Mouse (Mus musculus): ENCODE measurements around the gene Hlf. TPM values are rescaled to one million over a fixed set of nuclear protein-coding genes. Genes with fewer than 3 reads are reported as not detected.
A peak's percentile ranks its signal among the peaks of the same experiment; 100 is the strongest.

The Hlf gene
- polyA plus RNA-seq, 1 experiment from 2014 or later, result 1.6 TPM

GRCm38 (mm10) chr11:90398850-90399249 lies 8.2 kb upstream of the Hlf start:
- H3K27me3 ChIP-seq (ENCODE audit: control insufficient read depth, insufficient read depth, low read length), result no peaks in the 10 kb centered on the region
- H3K9me3 ChIP-seq (replicated peaks; ENCODE audit: control insufficient read depth, low read length), result no peaks in the 10 kb centered on the region
- no peak overlapping the region for H3K9ac ChIP-seq (replicated peaks; ENCODE audit: low read length)
- 34% methylated on average over 6 of the region's 6 CpGs for WGBS
- ATAC-seq (replicated peaks; ENCODE audit: insufficient number of reproducible peaks, low FRiP score, low TSS enrichment, low read depth) (no peak), DNase-seq (ENCODE audit: low spot score) (no peak)
- no peak overlapping the region for H3K4me3 ChIP-seq (ENCODE audit: low read depth, low read length)
- H3K4me1 ChIP-seq (ENCODE audit: control insufficient read depth, insufficient read depth, low read length), result no peaks in the 10 kb centered on the region
- H3K27ac ChIP-seq (replicated peaks; ENCODE audit: low read depth, low read length), result no peak overlapping the region
- H3K4me2 ChIP-seq (ENCODE audit: low read depth, low read length), result no peak overlapping the region
- H3K36me3 ChIP-seq (replicated peaks; ENCODE audit: control insufficient read depth, insufficient read depth, low read depth, low read length), result no peaks in the 10 kb centered on the region

- Histone ChIP-seq H3K4me2 (ENCODE audit: low read depth, low read length) (peak overlapping the region; percentile 85), H3K9ac (replicated peaks; ENCODE audit: low read length) (no peak overlapping the region), H3K27me3 (ENCODE audit: control insufficient read depth, insufficient read depth, low read length) (peaks cover 23% of the 10 kb centered on the region), H3K9me3 (replicated peaks; ENCODE audit: control insufficient read depth, low read length) (no peaks in the 10 kb centered on the region), H3K36me3 (replicated peaks; ENCODE audit: control insufficient read depth, insufficient read depth, low read depth, low read length) (no peaks in the 10 kb centered on the region), H3K4me3 (ENCODE audit: low read depth, low read length) (peak overlapping the region; percentile 41), H3K27ac (replicated peaks; ENCODE audit: low read depth, low read length) (no peak overlapping the region), H3K4me1 (ENCODE audit: control insufficient read depth, insufficient read depth, low read length) (no peaks in the 10 kb centered on the region)
- DNase-seq (ENCODE audit: low spot score), result peak; percentile 42
- ATAC-seq (replicated peaks; ENCODE audit: insufficient number of reproducible peaks, low FRiP score, low TSS enrichment, low read depth), result no peak
- WGBS, result 8% methylated on average over 14 of the region's 14 CpGs
These were observed 833 bp upstream of the Hlf start for GRCm38 (mm10) chr11:90391271-90392185.

- Histone ChIP-seq H3K4me1 (ENCODE audit: control insufficient read depth, insufficient read depth, low read length) (no peaks in the 10 kb centered on the region), H3K9ac (replicated peaks; ENCODE audit: low read length) (peak overlapping the region; percentile 48), H3K27me3 (ENCODE audit: control insufficient read depth, insufficient read depth, low read length) (peaks cover 23% of the 10 kb centered on the region), H3K9me3 (replicated peaks; ENCODE audit: control insufficient read depth, low read length) (no peaks in the 10 kb centered on the region), H3K27ac (replicated peaks; ENCODE audit: low read depth, low read length) (no peak overlapping the region), H3K4me3 (ENCODE audit: low read depth, low read length) (peak overlapping the region; percentile 41), H3K36me3 (replicated peaks; ENCODE audit: control insufficient read depth, insufficient read depth, low read depth, low read length) (no peaks in the 10 kb centered on the region), H3K4me2 (ENCODE audit: low read depth, low read length) (peak overlapping the region; percentile 85)
- peak; percentile 69 for ATAC-seq (replicated peaks; ENCODE audit: insufficient number of reproducible peaks, low FRiP score, low TSS enrichment, low read depth)
- under 1% methylated on average over 40 of the region's 41 CpGs for WGBS
- DNase-seq (ENCODE audit: low spot score), result peak; percentile 14
These were observed 536 bp downstream of the Hlf start for GRCm38 (mm10) chr11:90389902-90390816.

GRCm38 (mm10) chr11:90389174-90389901 lies 1.4 kb downstream of the Hlf start:
- under 1% methylated on average over 36 of the region's 36 CpGs for WGBS
- Histone ChIP-seq H3K4me1 (ENCODE audit: control insufficient read depth, insufficient read depth, low read length) (no peaks in the 10 kb centered on the region), H3K27ac (replicated peaks; ENCODE audit: low read depth, low read length) (no peak overlapping the region), H3K4me3 (ENCODE audit: low read depth, low read length) (peak overlapping the region; percentile 41), H3K4me2 (ENCODE audit: low read depth, low read length) (peak overlapping the region; percentile 85), H3K27me3 (ENCODE audit: control insufficient read depth, insufficient read depth, low read length) (peaks cover 23% of the 10 kb centered on the region), H3K9ac (replicated peaks; ENCODE audit: low read length) (peak overlapping the region; percentile 23; the same call in 1 of the 2 replicates), H3K36me3 (replicated peaks; ENCODE audit: control insufficient read depth, insufficient read depth, low read depth, low read length) (no peaks in the 10 kb centered on the region), H3K9me3 (replicated peaks; ENCODE audit: control insufficient read depth, low read length) (no peaks in the 10 kb centered on the region)
- no peak; the same call in 1 of the 2 replicates for ATAC-seq (replicated peaks; ENCODE audit: insufficient number of reproducible peaks, low FRiP score, low TSS enrichment, low read depth)
- DNase-seq (ENCODE audit: low spot score), result peak; percentile 43

- DNase-seq (ENCODE audit: low spot score), result no peak
- Histone ChIP-seq H3K9ac (replicated peaks; ENCODE audit: low read length) (no peak overlapping the region), H3K27ac (replicated peaks; ENCODE audit: low read depth, low read length) (no peak overlapping the region), H3K27me3 (ENCODE audit: control insufficient read depth, insufficient read depth, low read length) (peaks cover 23% of the 10 kb centered on the region), H3K4me1 (ENCODE audit: control insufficient read depth, insufficient read depth, low read length) (no peaks in the 10 kb centered on the region), H3K4me2 (ENCODE audit: low read depth, low read length) (no peak overlapping the region), H3K4me3 (ENCODE audit: low read depth, low read length) (no peak overlapping the region), H3K9me3 (replicated peaks; ENCODE audit: control insufficient read depth, low read length) (no peaks in the 10 kb centered on the region), H3K36me3 (replicated peaks; ENCODE audit: control insufficient read depth, insufficient read depth, low read depth, low read length) (no peaks in the 10 kb centered on the region)
- ATAC-seq (replicated peaks; ENCODE audit: insufficient number of reproducible peaks, low FRiP score, low TSS enrichment, low read depth), result no peak
- WGBS, result 38% methylated on average over 32 of the region's 32 CpGs
These were observed 2.9 kb downstream of the Hlf start for GRCm38 (mm10) chr11:90387501-90388440.

GRCm38 (mm10) chr11:90382005-90382611 lies 8.6 kb downstream of the Hlf start:
- WGBS, result 30% methylated on average over 6 of the region's 6 CpGs
- ATAC-seq (replicated peaks; ENCODE audit: insufficient number of reproducible peaks, low FRiP score, low TSS enrichment, low read depth), result peak; percentile 66; the same call in 1 of the 2 replicates
- Histone ChIP-seq H3K9ac (replicated peaks; ENCODE audit: low read length) (no peak overlapping the region; the same call in 1 of the 2 replicates), H3K9me3 (replicated peaks; ENCODE audit: control insufficient read depth, low read length) (no peaks in the 10 kb centered on the region), H3K27me3 (ENCODE audit: control insufficient read depth, insufficient read depth, low read length) (peaks cover 2% of the 10 kb centered on the region; the same call in 1 of the 2 replicates), H3K27ac (replicated peaks; ENCODE audit: low read depth, low read length) (no peak overlapping the region), H3K36me3 (replicated peaks; ENCODE audit: control insufficient read depth, insufficient read depth, low read depth, low read length) (no peaks in the 10 kb centered on the region), H3K4me3 (ENCODE audit: low read depth, low read length) (no peak overlapping the region), H3K4me1 (ENCODE audit: control insufficient read depth, insufficient read depth, low read length) (peaks cover 4% of the 10 kb centered on the region; the same call in 1 of the 2 replicates), H3K4me2 (ENCODE audit: low read depth, low read length) (no peak overlapping the region)
- no peak for DNase-seq (ENCODE audit: low spot score)
